Mouse (Mus musculus) right cerebral cortex, adult 18-20 months (tissue): ENCODE data around the gene Nsmce4a.
"Not testable (repeated sequence)": the region's sequence is repeated elsewhere in the genome, so short reads cannot be mapped to it uniquely, and the experiment has no call there.

Experiments used
- DNase-seq: peaks from one replicate; pipeline ENCODE4 v3.0.0; 2022; ENCODE audit warnings: mixed read lengths

The Nsmce4a gene

GRCm38 (mm10) chr7:130533316-130534260, 39.3 kb downstream of the Nsmce4a start:
- DNase-seq, result peak; percentile 83

- DNase-seq, result not testable (repeated sequence)
These were observed 41.8 kb downstream of the Nsmce4a start for GRCm38 (mm10) chr7:130531138-130531537.

DNA sequence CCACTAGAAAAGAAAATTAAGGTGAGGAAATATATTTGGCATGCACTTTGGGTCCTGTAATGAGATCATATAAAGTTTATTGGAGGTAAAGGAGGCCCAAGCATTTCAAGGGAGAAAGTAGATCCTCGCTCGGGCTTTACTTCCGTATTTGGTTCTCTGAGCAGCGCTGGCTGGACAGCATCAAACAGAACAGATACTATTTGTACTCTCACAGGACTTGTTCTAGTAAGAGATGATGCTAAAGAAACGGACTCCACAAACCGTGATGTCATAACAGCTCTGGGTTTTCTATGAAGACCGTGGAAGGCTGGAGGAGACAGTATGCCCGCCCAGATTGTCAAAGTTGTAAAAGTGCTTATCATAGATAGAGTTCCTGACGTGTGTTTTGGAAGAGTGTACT, 45.6 kb downstream of the Nsmce4a start:
- DNase-seq, result no peak

- DNase-seq, result no peak
These were observed 49.5 kb downstream of the Nsmce4a start for GRCm38 (mm10) chr7:130523451-130523850.

DNA sequence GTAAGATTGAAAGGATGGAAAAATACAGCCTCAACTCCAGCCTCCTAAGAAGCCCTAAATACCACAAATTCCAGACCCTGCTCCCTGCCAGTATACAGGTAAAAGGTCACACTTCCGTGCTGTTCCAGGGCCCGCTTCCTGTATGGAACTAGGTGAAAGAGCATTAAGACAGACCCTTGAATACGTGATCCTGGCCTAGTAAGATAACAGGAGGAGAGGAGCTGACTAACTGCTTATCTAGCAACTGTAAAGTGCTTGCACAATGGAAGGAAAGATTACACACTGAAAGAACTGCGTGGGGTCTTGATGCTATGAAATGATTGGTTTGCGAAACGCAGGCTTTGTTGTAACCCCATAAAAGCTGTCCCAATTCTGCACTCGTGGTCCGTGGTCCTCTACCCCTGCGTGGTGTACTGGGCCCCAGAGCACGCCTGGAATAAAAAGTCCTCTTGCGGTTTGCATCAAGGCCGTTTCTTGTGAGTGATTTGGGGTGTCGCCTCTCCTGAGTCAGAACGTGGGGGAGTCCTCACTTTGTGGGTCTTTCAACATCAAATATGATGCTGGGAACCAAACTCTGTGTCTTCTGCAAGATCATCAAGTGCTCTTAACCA, 52.0 kb downstream of the Nsmce4a start:
- DNase-seq, result no peak

DNA sequence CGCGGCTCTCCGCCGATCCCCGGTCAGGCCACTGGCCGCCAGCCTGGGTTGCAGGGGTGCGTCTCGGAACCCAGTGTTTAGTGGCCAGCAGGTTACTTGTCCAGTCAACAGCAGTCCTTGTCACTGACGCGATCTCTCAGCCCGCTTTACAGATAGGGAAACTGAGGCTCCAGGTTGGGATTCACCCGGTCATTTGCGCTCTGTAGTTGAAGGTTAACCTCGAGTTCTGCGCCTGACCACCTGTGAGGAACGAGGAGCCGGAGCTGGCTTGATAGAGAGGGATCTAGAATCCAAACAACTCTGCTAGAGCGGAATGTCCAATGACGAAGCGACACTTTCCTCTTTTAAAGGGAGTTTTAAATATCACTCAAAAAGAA, 52.9 kb downstream of the Nsmce4a start, which contains the start of gene Ate1:
Ate1 (minus strand) TSS at position 321 of the 377 bp plus-strand sequence.
- no peak for DNase-seq

- peak; percentile 98 for DNase-seq
These were observed 53.5 kb downstream of the Nsmce4a start for GRCm38 (mm10) chr7:130519096-130520048.

- no peak for DNase-seq
These were observed 54.5 kb downstream of the Nsmce4a start for GRCm38 (mm10) chr7:130518213-130519095.

DNA sequence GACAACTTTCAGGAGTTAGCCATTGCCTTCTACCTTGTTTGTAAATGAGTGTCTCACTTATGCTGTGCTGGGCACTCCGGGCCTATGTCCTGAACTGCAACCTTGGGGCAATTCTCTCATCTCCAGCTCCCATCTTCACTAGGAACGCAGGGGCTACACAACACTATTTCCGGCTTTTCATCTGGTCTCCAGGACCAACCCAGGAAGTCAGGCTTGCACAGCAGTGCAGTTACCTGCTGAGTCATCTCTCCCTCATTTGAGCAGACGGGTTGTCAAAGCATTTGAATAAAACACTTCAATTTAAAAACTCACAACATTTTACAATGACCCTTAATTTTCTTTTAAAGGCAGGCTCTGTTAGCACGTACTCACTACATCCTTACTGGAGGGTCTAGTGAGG, 62.7 kb downstream of the Nsmce4a start:
- DNase-seq, result no peak

- DNase-seq, result no peak
These were observed 69.9 kb downstream of the Nsmce4a start for GRCm38 (mm10) chr7:130503006-130503405.

DNA sequence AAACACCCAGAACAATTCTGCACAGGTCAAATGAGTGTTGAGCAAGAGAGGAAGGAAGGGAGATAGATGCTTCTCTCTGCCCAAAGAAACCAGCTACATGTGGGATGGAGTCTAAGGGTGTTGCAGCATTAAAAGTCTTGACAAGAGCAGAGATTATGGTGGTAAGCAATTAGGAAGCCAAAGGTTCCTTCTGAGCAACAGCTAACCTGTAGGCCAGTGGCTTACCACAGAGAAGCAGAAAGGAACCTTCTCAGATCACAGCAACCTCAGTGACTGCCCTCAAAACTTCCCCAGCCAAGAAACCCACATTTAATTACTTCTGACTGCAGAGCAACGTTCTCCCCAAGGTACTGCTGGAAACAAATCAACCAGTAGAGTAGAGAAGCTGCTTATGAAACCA, 71.4 kb downstream of the Nsmce4a start:
- no peak for DNase-seq

DNA sequence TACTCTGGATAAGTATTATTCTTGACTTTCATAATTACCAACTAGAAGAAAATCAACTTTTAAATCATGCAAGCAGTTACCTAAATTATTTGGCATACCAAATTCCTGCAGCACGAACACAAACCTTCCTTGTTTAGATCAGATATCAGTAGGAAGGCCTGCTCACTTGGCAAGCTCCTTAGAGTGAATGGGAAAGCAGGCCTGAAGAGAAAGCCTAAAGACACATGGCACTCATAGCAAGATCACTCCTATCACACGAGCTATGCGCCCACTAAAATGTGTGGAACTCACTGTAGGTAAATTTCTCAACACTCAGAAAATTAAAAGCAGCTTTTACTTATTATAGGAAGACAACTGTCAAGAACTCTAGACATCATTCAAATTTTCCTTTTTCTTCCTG, 79.6 kb downstream of the Nsmce4a start:
- DNase-seq, result no peak

- DNase-seq, result no peak
These were observed 80.9 kb downstream of the Nsmce4a start for GRCm38 (mm10) chr7:130492026-130492425.
